Mouse (Mus musculus) kidney, adult 8-10 months (tissue): ENCODE results near the gene Igfbp7.
A peak's percentile ranks its signal among the peaks of the same experiment; 100 is the strongest.

Source experiments
- DNase-seq, 2 experiments: peaks; one replicate each; pipeline ENCODE4 v3.0.0; 2022

The Igfbp7 gene

GRCm38 (mm10) chr5:77349971-77350658, 57.7 kb downstream of the Igfbp7 start:
- no peak for DNase-seq

DNA sequence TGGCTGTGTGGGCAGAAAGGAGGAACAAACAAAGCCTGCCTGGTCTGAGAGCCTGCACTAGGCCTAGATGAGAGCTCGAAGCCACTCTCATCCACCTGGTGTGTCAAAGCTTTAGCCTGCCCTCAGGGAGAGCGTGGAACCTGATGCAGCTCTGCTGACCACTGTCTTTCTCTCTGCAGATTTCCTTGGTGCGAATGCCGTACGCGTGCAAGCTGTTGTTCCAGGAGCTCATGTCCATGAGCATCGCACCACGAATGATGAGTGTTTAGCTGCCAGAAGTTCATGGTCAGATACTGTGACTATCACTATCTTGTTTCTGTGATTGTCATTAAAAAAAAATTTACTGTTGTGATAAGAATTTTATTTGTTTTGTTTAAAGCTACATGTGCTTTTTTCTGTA, 58.9 kb downstream of the Igfbp7 start:
- no peak for DNase-seq

DNA sequence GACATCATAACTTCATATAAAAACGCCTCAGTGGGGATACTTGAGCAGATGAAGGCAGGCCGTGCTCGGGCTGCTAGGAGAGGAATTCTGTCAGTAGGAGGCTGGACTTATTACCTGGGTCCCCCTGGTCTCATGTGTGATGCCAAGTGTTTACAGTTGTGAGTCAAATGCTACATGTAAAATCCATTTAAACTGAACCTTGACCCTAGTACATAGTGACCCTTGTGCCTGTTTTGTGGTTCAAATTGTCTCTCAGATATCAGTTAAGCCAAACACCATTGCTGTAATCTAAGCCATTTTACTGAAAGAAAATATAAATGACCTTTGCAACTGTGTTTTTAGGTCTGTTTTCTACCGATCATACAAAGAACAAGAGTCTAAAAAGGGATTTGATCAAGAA, 67.8 kb downstream of the Igfbp7 start:
- DNase-seq, result no peak

DNA sequence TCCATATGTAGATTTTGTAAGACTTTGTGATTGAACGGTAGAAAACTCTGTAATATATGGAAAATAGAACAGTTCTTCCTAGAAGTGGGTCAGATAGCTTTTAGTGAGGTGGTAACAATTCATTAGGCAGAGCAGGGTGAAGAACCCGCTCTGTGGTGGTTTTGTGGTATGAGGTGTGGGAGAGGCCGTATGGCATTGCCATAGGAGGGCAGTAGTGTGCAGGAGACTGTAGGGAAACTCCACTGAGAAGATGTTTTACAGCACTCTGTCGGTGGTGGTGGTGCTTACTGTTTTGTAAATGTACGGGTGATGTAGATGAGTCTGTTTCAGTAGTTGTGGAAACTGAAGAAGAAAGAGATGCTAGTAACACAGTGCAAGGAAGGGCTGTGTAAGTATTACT, 77.7 kb downstream of the Igfbp7 start:
- DNase-seq, result no peak

- no peak for DNase-seq
Measured at GRCm38 (mm10) chr5:77324936-77325335, 82.9 kb downstream of the Igfbp7 start.

DNA sequence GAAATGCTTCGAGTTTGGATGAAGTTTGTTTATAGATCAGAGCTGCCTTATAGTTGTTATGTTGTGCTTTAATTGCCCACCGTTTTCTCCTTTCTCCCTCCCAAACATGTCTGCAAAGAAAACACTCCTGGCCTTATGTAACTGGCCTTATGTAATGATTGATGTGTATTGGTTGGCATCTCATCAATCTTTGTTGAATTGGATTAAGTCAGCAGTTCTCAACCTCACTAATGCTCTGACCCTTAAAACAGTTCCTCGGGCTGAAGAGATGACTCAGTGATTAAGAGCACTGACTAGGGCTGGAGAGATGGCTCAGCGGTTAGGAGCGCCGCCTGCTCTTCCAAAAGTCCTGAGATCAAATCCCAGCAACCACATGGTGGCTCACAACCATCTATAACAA, 92.9 kb downstream of the Igfbp7 start:
- no peak for DNase-seq

- DNase-seq, result no peak
Measured at GRCm38 (mm10) chr5:77314206-77314605, 93.6 kb downstream of the Igfbp7 start.

- DNase-seq, result peak; percentile 97 to 99
Measured at GRCm38 (mm10) chr5:77309924-77310772, 97.7 kb downstream of the Igfbp7 start, which contains the start of the genes Noa1 and Polr2b. TSS of gene Noa1 (minus strand) at chr5:77310084. TSS of gene Polr2b (plus strand) at chr5:77310147.

DNA sequence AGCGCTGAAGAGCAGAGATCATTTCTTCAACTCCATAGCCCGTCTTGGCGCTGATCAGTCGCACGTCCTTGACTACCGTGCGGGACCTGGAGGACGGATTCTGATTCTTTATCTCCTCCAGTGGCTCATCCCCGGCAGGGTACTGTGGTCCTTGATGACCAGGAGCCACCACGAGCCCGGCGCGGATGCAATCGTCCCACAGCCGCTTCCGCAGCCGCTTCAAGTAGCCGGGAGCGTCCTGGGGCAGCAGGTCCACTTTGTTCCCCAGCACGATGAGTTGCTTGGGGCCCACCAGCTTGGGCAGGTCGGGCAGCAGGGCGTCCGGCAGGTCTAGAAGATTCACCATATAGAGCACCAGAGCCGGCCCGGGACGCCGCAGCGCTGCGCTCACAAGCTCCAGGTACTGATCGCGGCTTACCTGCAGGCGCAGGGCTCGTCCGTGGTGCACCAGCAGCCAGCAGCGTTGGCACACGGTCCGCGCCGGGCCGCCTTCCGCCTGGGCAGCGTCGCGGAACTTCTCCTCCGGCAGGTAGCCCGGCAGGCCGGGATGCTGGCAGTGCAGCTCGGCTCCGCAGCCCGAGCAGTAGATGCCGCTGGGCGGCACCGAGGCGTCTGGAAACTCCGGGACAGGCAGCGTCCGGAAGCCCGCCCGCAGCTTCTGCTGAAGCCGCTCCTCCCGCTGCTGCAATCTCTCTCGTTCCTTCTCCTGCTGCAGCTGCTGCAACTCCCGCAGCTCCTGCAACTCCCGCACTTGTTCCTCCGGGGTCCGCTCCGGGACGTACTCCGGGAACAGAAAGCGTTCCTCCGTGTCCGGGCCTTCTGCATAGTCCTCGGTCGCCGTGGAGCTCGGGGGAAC, 98.6 kb downstream of the Igfbp7 start:
- DNase-seq, result peak in 1 of 2 experiments; percentile 19

GRCm38 (mm10) chr5:77307821-77308553, 99.9 kb downstream of the Igfbp7 start:
- no peak for DNase-seq

GRCm38 (mm10) chr5:77301296-77301903, 106.4 kb downstream of the Igfbp7 start:
- no peak for DNase-seq

DNA sequence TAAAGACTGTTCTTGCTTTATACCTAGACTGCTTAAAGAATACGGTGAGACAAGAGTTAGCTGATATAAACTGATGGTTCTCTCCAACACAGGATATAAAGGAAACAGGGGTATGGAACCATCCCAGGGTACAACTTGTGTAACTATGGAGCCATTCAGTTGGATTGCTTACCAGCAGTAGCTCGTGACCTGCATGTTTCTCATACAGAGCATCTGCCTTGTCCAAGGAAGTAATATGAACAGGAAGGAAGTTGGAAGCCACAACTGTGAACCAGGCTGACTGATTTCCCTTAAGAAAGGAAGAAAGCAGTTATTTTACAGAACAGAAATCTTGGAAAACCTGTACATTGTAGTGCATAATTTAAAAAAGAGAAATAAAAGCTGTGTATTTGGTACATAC, 108.4 kb downstream of the Igfbp7 start:
- DNase-seq, result no peak
